Mouse (Mus musculus) limb, embryonic 14.5 days (tissue): ENCODE results near the gene Gm45713. TPM values are rescaled to one million over a fixed set of nuclear protein-coding genes. Genes with fewer than 3 reads are reported as not detected.

ENCODE experiments used
- ATAC-seq: fragments of 200-750 bp; cut with Nextera tagmentation; 2 replicates; pipeline ENCODE4 v1.8.0; 2017; ENCODE audit warnings: low read depth, moderate number of reproducible peaks, moderate TSS enrichment; ENCODE audit not compliant: low FRiP score
- DNase-seq: peaks from one replicate; pipeline ENCODE4 v3.0.0-alpha.2; 2015; ENCODE audit warnings: low spot score
- H3K27ac ChIP-seq: fragments of 300-500 bp; sonication (generic); replicated peaks from 2 replicates; pipeline ENCODE4 v1.5.1; 2014; ENCODE audit warnings: low read depth, mild to moderate bottlenecking, low read length, moderate library complexity, mixed read lengths
- H3K27me3 ChIP-seq: fragments of 300-500 bp; sonication (generic); 2 replicates; pipeline ENCODE4 v1.6.1; 2014; ENCODE audit warnings: low read length, mixed read lengths; ENCODE audit not compliant: control insufficient read depth, insufficient read depth
- H3K36me3 ChIP-seq: fragments of 300-500 bp; sonication (generic); 2 replicates; pipeline ENCODE4 v1.6.1; 2014; ENCODE audit warnings: mild to moderate bottlenecking, low read length, moderate library complexity, mixed read lengths; ENCODE audit not compliant: control insufficient read depth, insufficient read depth
- H3K4me1 ChIP-seq: fragments of 300-500 bp; sonication (generic); 2 replicates; pipeline ENCODE4 v1.6.1; 2014; ENCODE audit warnings: antibody characterized with exemption, low read length, mixed read lengths; ENCODE audit not compliant: control insufficient read depth, insufficient read depth
- H3K4me2 ChIP-seq: fragments of 300-500 bp; sonication (generic); replicated peaks from 2 replicates; pipeline ENCODE4 v1.6.1; 2014; ENCODE audit warnings: low read depth, mild to moderate bottlenecking, low read length, moderate library complexity; ENCODE audit not compliant: severe bottlenecking
- H3K4me3 ChIP-seq: fragments of 300-500 bp; sonication (generic); replicated peaks from 2 replicates; pipeline ENCODE4 v1.5.1; 2014; ENCODE audit warnings: low read length
- H3K9ac ChIP-seq: fragments of 300-500 bp; sonication (generic); 2 replicates; pipeline ENCODE4 v1.6.1; 2014; ENCODE audit warnings: mild to moderate bottlenecking, low read depth, low read length, moderate library complexity; ENCODE audit not compliant: severe bottlenecking
- H3K9me3 ChIP-seq: fragments of 300-500 bp; sonication (generic); 2 replicates; pipeline ENCODE4 v1.6.1; 2016; ENCODE audit warnings: low read length; ENCODE audit not compliant: control insufficient read depth
- POLR2A ChIP-seq: fragments of 200-500 bp; IDR thresholded peaks from 2 replicates; pipeline ENCODE4 v1.8.0; 2012; ENCODE audit warnings: inconsistent platforms, mild to moderate bottlenecking, moderate library complexity, borderline replicate concordance; ENCODE audit not compliant: insufficient read depth, insufficient read length; ENCODE audit errors: extremely low read depth
- WGBS: fragments of 180-500 bp; shearing (Covaris S2); extraction: QIAGEN DNeasy Blood & Tissue Kit; methylation state at CpG from one replicate; pipeline ENCODE4 v1.1.7; 2014; 5-methylcytosine and 5-hydroxymethylcytosine counted together
- polyA plus RNA-seq, 2 experiments: library from polyadenylated mRNA; depleted of rRNA in 1 of 2; stranded (reverse) in 1 of 2; unstranded in 1 of 2; fragments of >200 nt; fragmentation: Nextera tagmentation in 1 of 2; extraction: Ambion mirVana in 1 of 2; gene quantifications; 2 replicates each; pipeline versions ENCODE4 v1.2.1 to v1.2.3; 2012 to 2014

Gm45713 gene
- polyA plus RNA-seq, 2 experiments: 0.31 to 1.4 TPM

DNA sequence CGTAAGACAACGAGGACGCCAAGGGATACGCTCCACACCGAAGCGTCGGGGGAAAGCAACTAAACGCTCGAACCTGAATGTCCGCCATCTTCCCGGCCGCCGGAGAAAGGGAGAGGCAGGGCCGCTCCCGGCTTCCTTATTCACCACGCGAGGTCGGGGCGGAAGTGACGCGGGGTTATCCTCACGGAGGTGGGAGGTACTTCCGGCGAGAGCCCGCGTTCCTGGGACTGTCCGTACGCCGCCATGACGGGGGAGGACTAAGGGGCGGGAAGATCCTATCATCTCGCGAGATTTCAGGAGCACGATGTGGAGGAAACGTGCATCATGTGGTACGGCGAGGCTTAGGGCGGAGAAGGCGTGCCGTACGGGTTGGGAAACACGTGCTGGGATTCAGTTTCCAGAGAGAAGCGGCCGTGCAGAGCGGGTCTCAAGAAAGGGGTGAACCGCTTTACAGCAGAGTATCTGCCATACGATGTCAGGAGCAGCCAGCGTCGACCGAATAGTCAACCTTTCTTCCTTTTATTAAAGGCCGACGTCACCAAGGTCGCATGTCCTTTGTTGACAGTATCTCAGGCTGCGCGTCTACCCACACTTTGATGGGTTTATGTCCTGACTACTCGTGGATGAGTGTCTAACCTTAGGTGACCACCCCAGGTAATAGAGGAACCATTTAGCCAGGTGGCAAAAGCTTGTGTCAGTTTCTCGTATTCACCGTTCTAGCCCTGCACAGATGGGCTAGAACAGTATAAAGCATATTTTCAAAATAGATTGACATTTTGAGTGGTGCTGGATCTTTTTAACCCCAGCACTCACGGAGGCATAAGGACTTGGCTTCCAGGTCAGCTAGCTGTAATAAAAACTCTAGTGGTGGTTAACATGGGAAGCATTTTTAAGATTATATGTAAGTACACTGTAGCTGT is 11.5 kb downstream of the Gm45713 start, which contains the start of gene Rps11:
Gene Rps11, minus strand, starts transcription at position 216 of the 920 bp plus-strand sequence.
- H3K27ac ChIP-seq: peak within 1 kb of the TSS; percentile 90
- peak within 1 kb of the TSS; percentile 93 for H3K4me2 ChIP-seq
- DNase-seq (peak; percentile 99), ATAC-seq (peak; percentile 80)
- H3K9ac ChIP-seq: peak within 1 kb of the TSS; percentile 98
- no peaks in the 10 kb centered on the region for H3K9me3 ChIP-seq
- H3K4me3 ChIP-seq: peak within 1 kb of the TSS; percentile 97
- H3K27me3 ChIP-seq: no peaks in the 10 kb centered on the region
- peaks cover 68% of the 10 kb centered on the region for H3K36me3 ChIP-seq
- under 1% methylated on average over 59 of the region's 59 CpGs for WGBS
- TF ChIP-seq POLR2A: peak; percentile 75; the same call in 1 of the 2 replicates
- H3K4me1 ChIP-seq: peaks cover 33% of the 10 kb centered on the region

DNA sequence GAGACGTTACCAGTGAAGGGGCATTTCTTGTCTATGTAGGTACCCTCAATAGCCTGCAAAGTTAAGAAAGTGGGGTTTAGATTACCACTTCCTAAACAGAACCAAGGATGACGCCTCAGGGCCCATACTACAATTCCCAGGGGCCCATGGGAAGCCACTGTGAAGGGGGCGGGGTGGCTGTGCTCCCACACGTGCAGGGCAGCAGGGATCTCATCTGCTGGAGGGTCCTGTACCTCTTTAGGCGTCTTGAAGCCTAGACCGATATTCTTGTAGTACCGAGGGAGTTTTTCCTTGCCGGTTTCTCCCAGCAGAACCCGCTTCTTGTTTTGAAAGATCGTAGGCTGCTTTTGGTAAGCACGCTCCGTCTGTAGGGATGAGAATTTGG is 12.9 kb downstream of the Gm45713 start:
- ATAC-seq (no peak), DNase-seq (no peak)
- H3K4me3 ChIP-seq: peak overlapping the region; percentile 97

DNA sequence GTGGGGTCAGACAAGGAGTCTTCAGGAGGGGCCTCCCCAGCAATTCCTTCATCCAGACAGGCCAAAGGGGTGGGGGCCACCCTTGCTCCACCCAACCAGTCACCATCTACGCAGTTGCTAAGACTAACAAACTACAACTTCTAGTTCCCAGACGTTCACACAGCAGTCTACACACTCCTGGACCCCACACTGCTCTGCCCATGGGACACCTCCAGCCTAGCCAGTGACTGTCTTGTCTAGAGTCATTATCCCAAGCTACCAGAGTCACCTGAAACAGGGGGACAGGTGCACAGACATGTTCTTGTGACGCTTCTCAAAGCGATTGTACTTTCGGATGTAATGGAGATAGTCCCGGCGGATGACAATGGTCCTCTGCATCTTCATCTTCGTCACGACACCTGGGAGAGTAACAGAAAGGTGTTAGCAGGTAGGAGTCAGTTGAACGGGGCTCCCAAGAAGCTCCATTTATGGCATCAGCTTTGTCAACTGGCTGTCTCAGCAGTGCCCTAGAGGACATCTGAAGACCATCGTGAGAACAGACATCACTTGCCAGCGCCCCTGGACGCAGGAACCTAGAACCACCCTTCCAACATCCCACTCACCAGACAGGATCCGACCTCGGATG is 13.4 kb downstream of the Gm45713 start:
- peak overlapping the region; percentile 93 for H3K4me2 ChIP-seq
- peak overlapping the region; percentile 98 for H3K9ac ChIP-seq
- TF ChIP-seq POLR2A: no peak
- peaks cover 75% of the 10 kb centered on the region for H3K36me3 ChIP-seq
- H3K9me3 ChIP-seq: no peaks in the 10 kb centered on the region
- DNase-seq (no peak), ATAC-seq (no peak)
- H3K4me1 ChIP-seq: peaks cover 31% of the 10 kb centered on the region
- H3K4me3 ChIP-seq: peak overlapping the region; percentile 97
- H3K27me3 ChIP-seq: no peaks in the 10 kb centered on the region
- no peak overlapping the region for H3K27ac ChIP-seq
- 83% methylated on average over 15 of the region's 15 CpGs for WGBS

More for the DNA sequence above, 12.9 kb downstream of the Gm45713 start:
- peaks cover 31% of the 10 kb centered on the region for H3K4me1 ChIP-seq
- peak overlapping the region; percentile 90; the same call in 1 of the 2 replicates for H3K27ac ChIP-seq
- 21% methylated on average over 12 of the region's 12 CpGs for WGBS
- H3K9me3 ChIP-seq: no peaks in the 10 kb centered on the region
- TF ChIP-seq POLR2A: no peak
- H3K4me2 ChIP-seq: peak overlapping the region; percentile 93
- peak overlapping the region; percentile 98 for H3K9ac ChIP-seq
- peaks cover 74% of the 10 kb centered on the region for H3K36me3 ChIP-seq
- H3K27me3 ChIP-seq: no peaks in the 10 kb centered on the region

DNA sequence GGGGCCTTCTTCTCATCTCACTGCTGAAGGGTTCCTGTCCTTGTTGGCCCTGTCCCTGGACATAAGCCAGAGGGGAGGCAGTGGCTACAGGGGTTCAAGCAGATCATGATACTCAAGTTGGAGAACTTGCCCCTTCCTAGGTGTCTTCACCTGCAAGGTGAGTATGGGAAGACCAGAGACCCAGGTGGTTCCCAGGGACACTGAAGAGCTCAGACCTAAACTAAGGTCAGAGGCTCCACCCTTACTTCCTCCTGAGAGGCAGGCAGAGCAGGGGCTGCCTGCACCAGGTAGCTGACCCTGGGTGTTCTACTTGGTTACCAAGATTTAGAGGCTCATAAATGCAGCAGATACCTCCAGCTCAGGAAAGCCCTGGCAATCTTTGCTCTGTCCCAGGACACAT is 14.1 kb downstream of the Gm45713 start:
- no peaks in the 10 kb centered on the region for H3K9me3 ChIP-seq
- TF ChIP-seq POLR2A: no peak
- ATAC-seq (no peak), DNase-seq (no peak)
- H3K36me3 ChIP-seq: peaks cover 70% of the 10 kb centered on the region
- no peak overlapping the region for H3K4me2 ChIP-seq
- no peak overlapping the region for H3K9ac ChIP-seq
- no peak overlapping the region for H3K27ac ChIP-seq
- peaks cover 26% of the 10 kb centered on the region for H3K4me1 ChIP-seq
- no peaks in the 10 kb centered on the region for H3K27me3 ChIP-seq
- no peak overlapping the region for H3K4me3 ChIP-seq

DNA sequence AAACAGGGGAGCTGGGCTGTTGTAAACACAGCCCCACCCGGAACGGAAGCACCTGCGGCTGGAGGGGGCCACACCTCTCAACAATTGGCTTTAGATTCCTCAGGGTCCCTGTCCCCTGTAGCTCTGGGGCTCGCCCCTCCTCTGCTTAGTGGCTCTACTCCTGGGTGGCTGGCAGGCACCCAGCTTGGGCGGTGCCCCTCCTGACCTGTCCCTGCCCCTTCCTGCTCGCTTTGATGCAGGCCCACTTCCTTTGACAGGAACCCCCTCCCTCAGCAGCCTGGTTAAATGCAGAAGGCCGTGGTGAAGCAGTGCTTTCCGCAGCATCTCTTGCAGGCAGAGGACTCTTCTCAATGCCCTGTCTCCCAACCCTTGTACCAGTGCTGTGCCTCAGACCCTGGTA is 14.6 kb downstream of the Gm45713 start:
- no peaks in the 10 kb centered on the region for H3K9me3 ChIP-seq
- no peak overlapping the region for H3K4me3 ChIP-seq
- H3K27ac ChIP-seq: no peak overlapping the region
- DNase-seq (no peak), ATAC-seq (no peak)
- peaks cover 20% of the 10 kb centered on the region for H3K4me1 ChIP-seq
- 68% methylated on average over 8 of the region's 8 CpGs for WGBS
- TF ChIP-seq POLR2A: no peak
- H3K36me3 ChIP-seq: peaks cover 65% of the 10 kb centered on the region
- H3K9ac ChIP-seq: 0 out of 2 replicates have a peak overlapping the region, but pooled peaks have one; percentile 2
- no peak overlapping the region for H3K4me2 ChIP-seq
- no peaks in the 10 kb centered on the region for H3K27me3 ChIP-seq
